In genomic region chr13:112798953-112799305, GRCm38 (mm10) we compare ENCODE assay signal across 21 mouse cellular contexts. TPM values are rescaled to one million over a fixed set of nuclear protein-coding genes. Genes with fewer than 3 reads are reported as not detected.
A peak's percentile ranks its signal among the peaks of the same experiment; 100 is the strongest.
DNase-seq lines count a peak whose midpoint lies in the region; ATAC-seq and TF ChIP-seq lines count a peak whose summit lies in the region.
"Had no signal": no experiment of that assay in that cellular context is flagged by ENCODE, and none has a peak within 500 bp of the region (broad histone marks: within the 10 kb centered on the region; RNA-seq: fewer than 3 reads in every experiment).

No protein-coding gene starts in this region.

- H3K36me3 ChIP-seq in ES-Bruce4 (ENCODE audit: control insufficient read depth, insufficient read depth, low read length, poor library complexity, severe bottlenecking): no peaks in the 10 kb centered on the region
- H3K36me3 ChIP-seq in hindbrain, embryonic 12.5 days: no peaks in the 10 kb centered on the region
- H3K36me3 ChIP-seq: heart, embryonic 12.5 days; heart, embryonic 15.5 days; hindbrain, embryonic 15.5 days had no signal

- no peaks in the 10 kb centered on the region for H3K9me3 ChIP-seq in ES-Bruce4 (replicated peaks; ENCODE audit: control insufficient read depth, insufficient read depth, low read length, poor library complexity, severe bottlenecking)
- H3K9me3 ChIP-seq in hindbrain, embryonic 12.5 days (replicated peaks): no peaks in the 10 kb centered on the region
- H3K9me3 ChIP-seq: heart, embryonic 12.5 days; heart, embryonic 15.5 days; hindbrain, embryonic 15.5 days had no signal

- H3K27me3 ChIP-seq in ES-Bruce4 (ENCODE audit: control insufficient read depth, insufficient read depth, low read length, poor library complexity, severe bottlenecking): no peaks in the 10 kb centered on the region
- no peaks in the 10 kb centered on the region for H3K27me3 ChIP-seq in hindbrain, embryonic 12.5 days
- H3K27me3 ChIP-seq: heart, embryonic 12.5 days; heart, embryonic 15.5 days; hindbrain, embryonic 15.5 days had no signal

- peak overlapping the region; percentile 47 for H3K9ac ChIP-seq in ES-Bruce4 (ENCODE audit: low read depth, poor library complexity, severe bottlenecking)
- H3K9ac ChIP-seq in hindbrain, embryonic 12.5 days: no peak overlapping the region
- H3K9ac ChIP-seq: forebrain, postnatal 0 days; heart, embryonic 12.5 days; heart, embryonic 15.5 days; hindbrain, embryonic 15.5 days had no signal

- H3K4me1 ChIP-seq in ES-Bruce4 (ENCODE audit: control insufficient read depth, insufficient read depth, low read length): peaks cover 7% of the 10 kb centered on the region
- peaks cover 9% of the 10 kb centered on the region for H3K4me1 ChIP-seq in hindbrain, embryonic 12.5 days

- no peak for TF ChIP-seq POLR2A in ES-Bruce4 (IDR thresholded peaks at IDR 0.05; ENCODE audit: insufficient read depth, low read length)

- peak; percentile 3 for DNase-seq in cerebellum, adult 11-12 months
- peak; percentile 63 for DNase-seq in R1 (ENCODE audit: low read depth, low spot score)
- DNase-seq in yolk sac, embryonic 10.5 days (ENCODE audit: low spot score): peak; percentile 10
- DNase-seq in spleen, postnatal 4 days (ENCODE audit: low spot score in 2 of 2): no peak
- DNase-seq: adrenal gland, adult 8-10 months; adrenal gland, postnatal 25 days; cerebellum, adult 2 months; forebrain, postnatal 0 days; gastrocnemius, adult 2 months; gastrocnemius, postnatal 14 days; heart, adult 18-20 months; heart, postnatal 10 days; heart, postnatal 36 days had no signal

- TF ChIP-seq CTCF in ES-Bruce4 (IDR thresholded peaks at IDR 0.05; ENCODE audit: low read depth, low read length): no peak

- ATAC-seq in cerebellum, adult (ENCODE audit: insufficient number of reproducible peaks, low FRiP score, low TSS enrichment): no peak
- ATAC-seq in hindbrain, embryonic 12.5 days (ENCODE audit: low FRiP score): no peak
- ATAC-seq: forebrain, embryonic 14.5 days; forebrain, postnatal 0 days; intestine, postnatal 0 days had no signal

- peak overlapping the region; percentile 82 for H3K27ac ChIP-seq in ES-Bruce4 (ENCODE audit: insufficient read depth, low read length)
- H3K27ac ChIP-seq in hindbrain, embryonic 12.5 days: no peak overlapping the region
- H3K27ac ChIP-seq: gastrocnemius, adult 2 months; heart, embryonic 15.5 days; hindbrain, embryonic 15.5 days had no signal

- 86% methylated on average over 9 of the region's 9 CpGs for WGBS in hindbrain, embryonic 12.5 days

- peak; percentile 91 for TF ChIP-seq EP300 in ES-Bruce4 (IDR thresholded peaks at IDR 0.05; ENCODE audit: insufficient read depth, low read depth, low read length)

- no peak overlapping the region for H3K4me2 ChIP-seq in hindbrain, embryonic 12.5 days (replicated peaks)
- H3K4me2 ChIP-seq: heart, embryonic 12.5 days; heart, embryonic 15.5 days; hindbrain, embryonic 15.5 days had no signal

- peak overlapping the region; percentile 55 for H3K4me3 ChIP-seq in ES-Bruce4 (ENCODE audit: low read depth, low read length)
- no peak overlapping the region for H3K4me3 ChIP-seq in hindbrain, embryonic 12.5 days
- H3K4me3 ChIP-seq: gastrocnemius, adult 2 months; heart, embryonic 12.5 days; heart, embryonic 15.5 days; hindbrain, embryonic 15.5 days had no signal

RNA-seq across cellular contexts. Expression of gene Plpp1, which starts 1.7 kb away (rescaled TPM):
- 19.9 and 21.1 TPM in 2 replicates for polyA plus RNA-seq in ES-Bruce4 (2011; ENCODE audit: insufficient read depth, insufficient read length, low read depth, missing spikeins)
- polyA plus RNA-seq in hindbrain, embryonic 12.5 days (2016; fragmentation: Nextera tagmentation; extraction: Ambion mirVana): 31.5 and 37.6 TPM in 2 replicates

Comparison
In these comparisons a context has a peak if more than half of its experiments do, and no peak if none do; other contexts are left out.
1. DNase-seq: peak in cerebellum, adult 11-12 months (single experiment), R1 (single experiment) and yolk sac, embryonic 10.5 days (single experiment); none in spleen, postnatal 4 days (0 of 2).